Mouse (Mus musculus) embryo, embryonic 10 days (tissue): ENCODE results near the gene Mrpl46.
A peak's percentile ranks its signal among the peaks of the same experiment; 100 is the strongest.

ENCODE experiments used
- DNase-seq: peaks from one replicate; pipeline ENCODE4 v3.0.0-alpha.2; 2015; ENCODE audit warnings: low spot score

The Mrpl46 gene

DNA sequence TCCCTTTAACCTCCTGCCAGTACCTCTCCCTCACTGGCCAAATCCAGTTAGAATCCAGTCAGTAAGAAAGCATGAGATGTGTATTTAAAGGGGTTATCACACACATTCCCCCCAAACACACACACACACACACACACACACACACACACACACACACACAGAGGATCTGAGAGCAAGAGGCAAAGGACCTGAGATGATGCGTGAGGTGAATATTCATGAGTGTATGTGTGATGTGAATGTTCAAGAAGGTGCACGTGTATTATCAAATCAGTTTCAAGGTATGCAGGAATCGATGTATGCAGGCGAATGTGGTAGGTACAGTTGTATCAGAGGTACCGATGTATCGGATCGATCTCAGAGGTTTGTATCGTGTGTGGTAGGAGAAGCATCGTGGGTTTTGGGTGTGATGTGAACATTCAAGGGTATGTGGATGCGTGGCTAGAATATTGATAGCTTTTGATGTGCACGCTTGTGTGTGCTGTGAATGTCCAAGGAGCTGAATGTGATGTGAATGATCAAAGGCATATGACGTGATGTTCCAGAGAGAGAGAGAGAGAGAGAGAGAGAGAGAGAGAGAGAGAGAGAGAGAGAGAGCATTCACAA, 15.3 kb downstream of the Mrpl46 start:
- no peak for DNase-seq

DNA sequence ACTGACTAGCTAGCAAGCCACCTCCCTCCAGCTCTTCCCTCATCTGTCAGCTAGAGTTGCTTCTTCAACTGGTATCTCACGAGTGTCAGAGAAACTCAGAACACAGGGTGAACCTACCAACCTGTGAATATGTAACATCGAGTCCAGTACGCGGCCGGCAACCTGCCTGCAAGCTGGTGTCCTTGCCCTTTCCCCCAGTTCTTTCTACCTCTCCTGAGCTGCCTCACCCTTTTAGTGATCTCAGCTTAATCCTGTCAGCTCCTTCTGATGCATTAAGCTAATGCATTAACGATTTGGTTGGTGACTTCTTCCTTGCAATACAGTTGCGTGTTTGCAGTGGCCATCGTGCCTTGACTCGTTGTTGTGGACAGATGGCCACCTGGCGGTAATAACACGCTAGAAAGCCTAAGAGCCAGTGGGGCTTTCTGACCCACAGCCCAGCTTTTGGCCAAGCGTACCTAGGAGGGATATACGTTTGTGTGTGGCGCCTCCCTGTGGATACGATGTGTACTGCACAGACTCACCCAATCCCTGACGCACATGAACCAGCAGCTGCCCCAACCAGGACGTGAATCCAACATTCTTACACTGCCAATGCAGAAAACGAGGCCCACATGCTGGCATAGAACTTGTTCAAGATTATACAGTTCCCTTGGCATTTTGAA, 17.2 kb downstream of the Mrpl46 start:
- peak; percentile 94 for DNase-seq

DNA sequence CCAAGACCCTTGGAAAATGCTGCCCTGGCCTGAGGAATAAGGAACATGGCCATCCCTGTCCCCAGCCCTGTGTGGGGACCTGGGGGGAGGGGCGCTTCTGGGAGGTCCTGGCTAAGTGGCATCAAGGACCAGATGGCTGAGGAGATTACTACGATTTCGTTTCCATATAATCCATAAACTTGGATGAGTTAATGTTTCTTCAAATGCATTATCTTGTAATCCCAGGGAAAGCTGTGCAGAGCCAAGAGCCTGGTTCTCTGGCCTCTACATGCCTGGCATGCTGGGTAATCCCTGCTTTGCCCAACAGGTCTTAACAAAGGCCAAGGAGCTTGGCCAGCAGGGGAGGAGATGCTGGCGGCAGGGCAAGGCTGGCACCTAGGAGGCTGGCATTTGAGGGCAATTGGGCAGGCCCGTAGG, 18.1 kb downstream of the Mrpl46 start:
- DNase-seq: no peak

DNA sequence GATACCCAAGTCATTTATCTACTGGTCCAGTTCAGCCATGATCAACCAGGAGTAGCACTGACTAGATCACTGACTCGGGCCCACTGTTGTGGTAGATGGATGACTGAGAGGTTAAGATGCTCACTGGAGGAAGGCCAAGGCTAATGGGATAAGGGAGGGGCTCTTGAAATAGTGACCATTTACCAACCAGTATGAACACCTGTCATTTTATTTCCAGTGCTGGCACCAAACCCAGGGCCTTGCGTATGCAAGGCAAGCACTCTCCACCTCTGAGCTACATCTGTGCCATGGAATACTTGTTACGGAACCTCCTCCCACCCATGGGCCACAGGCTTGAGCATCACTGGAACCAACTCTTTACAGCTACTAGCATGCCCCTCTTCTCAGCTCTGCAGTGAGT, 19.5 kb downstream of the Mrpl46 start:
- no peak for DNase-seq

DNA sequence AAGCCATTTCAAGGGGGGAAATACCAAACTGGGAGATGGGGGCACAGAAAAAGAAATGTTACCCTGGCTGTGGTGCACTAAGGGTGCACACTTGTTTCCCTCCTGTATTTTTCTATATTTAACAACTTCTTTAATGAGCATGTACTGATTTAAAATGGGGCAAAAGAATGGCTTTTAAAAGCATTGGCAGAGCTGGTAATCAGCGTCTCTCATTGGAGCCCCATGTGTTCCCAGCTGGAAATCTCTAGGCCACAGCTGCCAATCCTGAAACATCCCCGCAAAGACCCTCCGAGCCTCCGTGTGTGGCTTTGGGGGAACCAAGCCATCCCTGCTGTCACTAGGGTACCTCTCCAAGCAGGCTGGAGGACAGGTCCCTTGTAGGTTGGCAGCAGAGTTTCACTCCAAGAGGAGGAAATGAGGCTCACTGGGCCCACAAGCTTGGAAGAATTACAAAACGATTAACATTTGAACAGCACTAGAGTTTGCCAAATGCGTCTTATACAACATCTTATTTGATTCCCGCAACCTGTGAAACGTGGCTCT, 28.8 kb downstream of the Mrpl46 start:
- DNase-seq: no peak

DNA sequence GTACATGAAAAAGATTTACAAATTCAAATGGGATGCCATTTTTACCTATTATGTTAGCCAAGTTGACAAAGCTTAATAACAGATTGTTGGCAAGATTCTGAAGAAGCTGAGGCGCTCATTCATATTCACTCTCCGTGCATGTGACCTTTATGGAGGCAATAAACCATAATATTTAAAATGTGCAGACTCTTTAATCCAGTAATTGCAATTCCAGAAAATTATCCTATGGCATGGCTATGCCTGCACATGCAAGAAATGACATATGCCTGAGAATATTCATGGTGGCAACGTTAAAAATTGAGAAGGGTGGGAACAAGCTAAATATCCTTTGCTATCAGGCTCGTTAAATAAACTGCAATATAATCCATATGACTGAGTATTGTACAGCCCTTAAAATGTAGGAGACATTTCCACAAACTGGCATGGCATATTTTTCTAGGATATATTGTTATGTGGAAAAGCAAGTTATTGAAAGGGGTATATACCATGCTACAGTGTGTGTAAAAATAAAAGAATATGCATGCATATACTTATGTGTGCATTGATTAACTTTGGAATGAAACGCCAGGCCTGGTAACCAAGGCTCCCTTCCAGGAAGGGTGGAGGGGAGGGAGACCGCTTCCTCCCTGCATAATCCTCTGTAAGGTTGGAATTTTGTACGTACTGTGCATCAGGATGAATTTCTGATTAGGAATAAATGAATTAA, 29.4 kb downstream of the Mrpl46 start:
- DNase-seq: no peak

DNA sequence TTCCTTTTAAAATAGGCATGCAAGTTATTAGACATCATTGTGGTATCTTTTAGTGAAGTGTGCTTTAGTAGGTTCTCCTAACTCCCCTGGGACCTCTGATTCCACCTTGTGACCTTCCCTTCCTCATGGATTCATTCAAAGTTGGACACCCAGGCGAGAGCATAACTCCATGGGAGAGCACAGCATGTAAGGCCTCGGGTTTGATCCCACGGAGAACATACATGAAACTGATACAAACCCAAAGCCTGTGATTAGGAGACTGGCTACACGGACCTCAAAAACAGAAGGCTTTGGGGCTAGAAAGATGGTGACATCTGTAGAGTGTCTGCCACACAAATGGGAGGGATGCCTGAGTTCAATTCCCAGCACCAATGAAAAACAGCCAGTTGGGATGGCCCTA, 30.4 kb downstream of the Mrpl46 start:
- DNase-seq: no peak

DNA sequence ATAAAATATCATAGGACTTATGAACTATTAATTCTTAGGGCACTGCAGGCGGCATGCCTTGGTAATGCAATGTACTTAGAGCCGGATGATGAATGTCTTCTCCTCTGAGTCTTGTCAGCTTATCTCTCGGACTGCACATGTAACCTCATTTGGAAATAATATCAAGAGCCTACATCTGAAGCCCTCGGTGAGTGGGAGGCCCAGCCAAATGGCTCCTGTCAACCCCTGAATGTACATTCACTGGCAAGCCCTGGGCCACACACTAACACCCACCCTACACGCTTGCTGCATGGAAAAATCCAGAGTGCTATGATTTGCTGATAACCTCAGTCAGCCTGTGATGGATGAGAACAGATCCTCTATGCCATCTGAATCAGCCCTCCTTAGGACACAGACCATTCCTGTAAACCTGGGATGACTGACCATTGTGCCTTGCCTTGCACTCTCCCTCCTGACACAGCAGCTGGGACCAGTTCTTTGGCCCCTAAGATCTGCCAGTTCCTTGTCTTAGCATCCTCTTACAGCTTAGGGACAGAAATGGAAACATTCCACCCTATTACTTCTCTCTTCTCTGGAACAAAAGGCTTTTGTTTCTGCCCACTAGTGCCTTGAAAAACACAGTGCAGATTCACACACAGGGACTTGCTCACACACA, 39.5 kb downstream of the Mrpl46 start:
- DNase-seq: no peak

DNA sequence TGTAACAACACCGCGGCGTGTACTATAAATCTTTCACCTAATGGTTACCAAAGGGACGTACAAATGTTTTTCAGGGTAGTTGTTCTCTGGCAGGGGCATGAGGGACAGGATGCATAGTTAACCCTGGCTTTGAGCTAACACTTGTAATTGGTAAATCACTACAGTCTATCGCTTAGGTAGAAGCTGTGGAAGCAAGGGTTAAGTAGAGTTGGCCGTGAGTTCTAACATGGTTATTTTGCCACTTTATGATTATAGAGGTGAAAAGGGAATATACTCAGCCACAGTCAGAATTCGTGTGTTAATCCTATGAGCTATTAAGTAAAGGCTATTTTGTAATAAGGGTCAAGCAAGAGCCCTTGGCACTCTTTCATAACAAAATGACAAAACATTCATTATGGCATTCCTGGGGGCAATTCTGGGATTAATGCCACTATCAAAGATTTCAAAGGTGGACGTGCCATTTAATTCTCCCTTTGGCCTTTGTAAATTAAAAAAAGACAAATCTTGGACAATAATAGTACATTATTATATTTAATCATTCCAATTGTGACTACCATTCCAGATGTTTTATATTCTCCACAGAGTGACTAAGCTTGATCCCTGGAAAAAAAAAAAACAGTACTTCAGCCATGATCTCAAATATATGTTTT, 43.9 kb downstream of the Mrpl46 start:
- DNase-seq: no peak

DNA sequence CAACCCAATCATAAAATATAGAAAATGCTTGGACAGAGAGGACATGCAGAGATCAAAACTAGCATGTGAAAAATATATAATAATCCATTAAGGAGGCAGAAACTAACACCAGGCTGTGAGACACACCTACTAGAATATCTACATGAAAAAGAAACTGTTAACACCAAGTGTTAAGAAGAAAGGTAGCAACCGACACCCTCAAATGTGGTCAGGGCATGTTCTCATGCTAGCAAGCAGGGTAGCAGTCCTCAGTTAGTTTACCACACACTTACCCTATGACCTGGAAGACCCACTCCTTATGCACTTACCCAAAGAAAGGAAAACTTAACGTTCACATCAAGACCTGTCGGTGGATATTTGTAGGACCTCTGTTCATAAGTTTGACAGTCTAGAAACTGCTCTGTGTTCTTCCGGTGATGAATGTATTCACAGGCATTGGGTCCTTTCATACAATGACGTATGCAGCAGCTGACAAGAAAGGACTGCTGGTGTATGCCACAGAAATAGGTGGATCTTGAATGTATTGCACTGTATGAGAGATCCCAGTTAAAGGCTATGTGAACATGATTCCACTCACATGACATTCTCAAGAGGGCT, 45.6 kb downstream of the Mrpl46 start, which contains the start of gene Ntrk3:
TSS of gene Ntrk3 (minus strand) at position 399 of the 597 bp plus-strand sequence.
- DNase-seq: no peak

DNA sequence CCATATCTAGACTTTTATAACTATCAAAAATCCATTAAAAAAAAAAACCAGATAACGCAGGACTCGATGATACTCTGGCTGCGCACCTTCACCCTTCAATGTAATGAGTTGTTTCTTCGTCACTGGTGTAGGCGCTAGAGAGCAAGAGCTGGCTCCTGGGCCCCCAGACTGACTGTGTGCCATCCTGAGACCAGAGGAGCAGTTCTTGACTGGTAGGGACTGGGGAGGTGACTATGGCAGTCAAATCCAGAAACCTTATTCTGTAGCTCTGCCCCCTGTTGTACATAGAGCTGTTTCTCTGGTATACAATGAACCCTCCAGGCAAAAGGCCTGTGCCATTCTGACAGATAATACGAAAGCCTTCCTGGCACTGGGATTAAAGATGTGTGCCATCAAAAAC, 46.1 kb downstream of the Mrpl46 start:
- no peak for DNase-seq

DNA sequence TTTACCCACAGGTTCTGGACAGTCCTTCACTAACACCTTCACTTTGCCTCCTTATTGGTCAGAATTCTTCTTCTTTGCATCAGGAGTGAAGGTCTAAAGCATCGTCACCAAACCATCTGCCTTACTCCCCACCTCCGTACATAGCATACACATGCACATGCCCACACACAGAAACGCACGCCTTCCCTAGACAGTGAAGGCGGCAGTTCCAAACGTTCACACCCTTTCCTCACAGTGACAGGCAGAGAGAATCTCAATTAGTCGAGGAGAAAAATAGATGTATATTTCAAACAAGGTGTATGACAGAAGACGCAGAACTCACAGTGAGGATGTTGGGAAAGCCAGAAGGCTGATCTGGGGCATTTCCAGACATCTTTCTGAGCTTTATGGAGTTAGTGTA, 51.9 kb downstream of the Mrpl46 start:
- no peak for DNase-seq
